14 mouse cellular contexts compared by ENCODE assay signal in the genomic region with DNA sequence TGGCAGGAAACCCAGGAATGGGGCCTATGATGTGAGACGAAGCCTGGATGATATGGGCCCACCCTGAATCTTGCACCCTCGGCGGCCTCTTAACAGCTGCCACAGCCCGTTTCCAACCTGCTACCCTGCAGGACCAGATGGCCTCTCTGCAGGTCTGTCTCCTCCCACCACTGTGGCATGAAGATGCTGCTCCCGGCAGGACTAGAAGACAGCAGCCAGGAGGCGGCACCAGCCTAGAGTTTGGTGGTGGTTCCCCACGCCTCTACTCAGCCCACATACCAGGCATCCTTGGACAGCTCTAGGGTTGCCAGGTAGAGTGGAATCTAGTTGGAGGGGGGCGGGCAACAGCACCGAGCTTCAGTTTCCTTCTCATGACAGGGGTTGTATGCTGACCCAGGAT.
DNase-seq lines count a peak whose midpoint lies in the region; ATAC-seq and TF ChIP-seq lines count a peak whose summit lies in the region.
"Had no signal": no experiment of that assay in that cellular context is flagged by ENCODE, and none has a peak within 500 bp of the region (broad histone marks: within the 10 kb centered on the region; RNA-seq: fewer than 3 reads in every experiment).

No protein-coding gene starts in this region.

- no peak overlapping the region for H3K27ac ChIP-seq in left cerebral cortex, adult 2 months
- H3K27ac ChIP-seq: limb, embryonic 12.5 days had no signal

- no peak overlapping the region for H3K4me3 ChIP-seq in left cerebral cortex, adult 2 months
- H3K4me3 ChIP-seq: limb, embryonic 12.5 days had no signal

- no peak for ATAC-seq in CD4-positive, CD25-positive, alpha-beta regulatory T cell, adult 4 months

- intact Hi-C loops in left cerebral cortex, adult 2 months (cut with DNase I), result loop anchor here (5.0 kb wide), 1 partner anchor 218 kb away; no protein-coding TSS in a partner anchor
- intact Hi-C loops in left cerebral cortex, postnatal 14 days (cut with DNase I), result no loop called here
- intact Hi-C loops in left cerebral cortex, postnatal 4 days (cut with DNase I), result no loop called here

- peak; percentile 20 for TF ChIP-seq CTCF in left cerebral cortex, adult 2 months (IDR thresholded peaks at IDR 0.05)

- DNase-seq in frontal cortex, postnatal 36 days (ENCODE audit: low spot score in 2 of 2), result peak; percentile 21 to 42
- no peak for DNase-seq in frontal cortex, postnatal 14 days (ENCODE audit: low spot score in 2 of 2)
- peak; percentile 12 to 29 for DNase-seq in left cerebral cortex, adult 2 months (ENCODE audit: extremely low spot score in 1 of 2, low spot score in 2 of 2)
- DNase-seq in left cerebral cortex, postnatal 14 days (ENCODE audit: low spot score in 2 of 2), result no peak
- DNase-seq in cerebellum, adult 11-12 months, result peak; percentile 79
- peak; percentile 87 for DNase-seq in left cerebral cortex, postnatal 4 days
- DNase-seq in urinary bladder, postnatal 14 days (ENCODE audit: low spot score), result no peak
- DNase-seq: gastrocnemius, postnatal 36 days; heart, postnatal 10 days; kidney, postnatal 10 days; lung, postnatal 14 days; thymus, postnatal 25 days had no signal

Comparison
In these comparisons a context has a peak if more than half of its experiments do, and no peak if none do; other contexts are left out.
1. DNase-seq: peak in frontal cortex, postnatal 36 days (2 of 2), left cerebral cortex, adult 2 months (2 of 2), cerebellum, adult 11-12 months (single experiment) and left cerebral cortex, postnatal 4 days (single experiment); none in frontal cortex, postnatal 14 days (0 of 2), left cerebral cortex, postnatal 14 days (0 of 2) and urinary bladder, postnatal 14 days (single experiment).